Comparison of ENCODE assay signal across 1 mouse cellular context in the genomic region with DNA sequence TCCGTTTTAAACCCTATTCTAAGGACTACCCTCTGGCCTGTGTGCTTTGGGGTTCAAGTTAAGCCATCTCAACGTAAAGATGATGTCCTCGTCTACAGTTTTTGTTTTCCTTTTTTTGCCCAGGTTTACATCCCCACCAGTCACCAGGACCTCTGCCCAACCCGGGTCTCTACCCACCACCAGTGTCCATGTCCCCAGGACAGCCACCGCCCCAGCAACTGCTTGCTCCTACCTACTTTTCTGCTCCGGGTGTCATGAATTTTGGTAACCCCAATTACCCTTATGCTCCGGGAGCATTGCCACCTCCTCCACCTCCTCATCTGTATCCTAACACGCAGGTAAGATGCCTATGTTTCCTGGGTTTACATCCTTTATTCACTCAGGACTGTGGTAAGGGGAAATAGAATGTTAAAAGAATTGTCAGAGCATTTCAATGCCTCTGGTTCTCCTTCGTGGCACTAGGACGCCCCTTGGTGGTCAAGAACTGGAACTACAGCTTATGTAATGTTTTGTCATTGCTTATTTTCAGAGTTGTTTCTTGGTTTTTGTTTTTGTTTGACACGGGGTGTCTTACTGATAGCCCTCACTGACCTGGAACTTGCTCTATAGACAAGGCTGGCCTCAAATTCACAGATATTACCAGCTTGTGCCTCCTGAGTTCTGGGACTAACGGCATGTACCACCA.
A peak's percentile ranks its signal among the peaks of the same experiment; 100 is the strongest.
TF ChIP-seq lines count a peak whose summit lies in the region.

No protein-coding gene starts in this region.

TF ChIP-seq in CH12.LX, 34 proteins besides CTCF, POLR2A, EP300 and RAD21:
- TF ChIP-seq ZC3H11A (IDR thresholded peaks at IDR 0.05; ENCODE audit: low read depth, low read length) (0 out of 2 replicates have a peak, but pooled peaks have one; percentile 22), E2F4 (IDR thresholded peaks at IDR 0.05; ENCODE audit: insufficient replicate concordance, low read depth, low read length) (no peak), POLR2AphosphoS2 (IDR thresholded peaks at IDR 0.05; ENCODE audit: low read depth, low read length) (no peak; the same call in 1 of the 2 replicates), PAX5 (IDR thresholded peaks at IDR 0.05; ENCODE audit: low read length) (no peak), USF2 (conservative IDR thresholded peaks at IDR 0.05; ENCODE audit: low read depth, low read length) (no peak), NRF1 (IDR thresholded peaks at IDR 0.05; ENCODE audit: low read depth, low read length) (no peak), SMC3 (IDR thresholded peaks at IDR 0.05; ENCODE audit: low read depth, low read length) (peak; percentile 82), NELFE (IDR thresholded peaks at IDR 0.05; ENCODE audit: low read depth, low read length) (no peak), MXI1 (IDR thresholded peaks at IDR 0.05; ENCODE audit: low read depth, low read length) (0 out of 2 replicates have a peak, but pooled peaks have one; percentile 25), ZMIZ1 (IDR thresholded peaks at IDR 0.05; ENCODE audit: low read depth, low read length) (no peak), MAFK (IDR thresholded peaks at IDR 0.05; ENCODE audit: insufficient replicate concordance, low read length) (no peak), HCFC1 (IDR thresholded peaks at IDR 0.05; ENCODE audit: low read depth, low read length) (no peak), SIN3A (IDR thresholded peaks at IDR 0.05; ENCODE audit: low read length) (peak; percentile 51; the same call in 1 of the 2 replicates)
TF ChIP-seq in CH12.LX: peak in this region for 4.
